Mouse (Mus musculus) ES-E14 (cell line): ENCODE measurements around the gene Cyld. TPM values are rescaled to one million over a fixed set of nuclear protein-coding genes. Genes with fewer than 3 reads are reported as not detected.

Experiments used
- DNase-seq: peaks from one replicate; pipeline ENCODE4 v3.0.0-alpha.2; 2013; ENCODE audit warnings: low read depth, low spot score
- H3K27ac ChIP-seq: 2 replicates; pipeline ENCODE4 v1.5.1; 2012; ENCODE audit warnings: low read depth, mild to moderate bottlenecking, low read length, moderate library complexity, mixed read lengths; ENCODE audit not compliant: poor library complexity, insufficient read depth, severe bottlenecking
- H3K36me3 ChIP-seq: 2 replicates; pipeline ENCODE4 v1.6.1; 2012; ENCODE audit warnings: mild to moderate bottlenecking, low read length, moderate library complexity, mixed read lengths; ENCODE audit not compliant: control insufficient read depth, poor library complexity, insufficient read depth, severe bottlenecking
- H3K4me1 ChIP-seq, 2 experiments: fragments of 150-350 bp in 1 of 2; sonication (generic) in 1 of 2; 2 replicates each; pipeline ENCODE4 v1.6.1; 2012; ENCODE audit warnings: low read length in 2 of 2, mild to moderate bottlenecking in 1 of 2, mixed read lengths in 1 of 2; ENCODE audit not compliant: control insufficient read depth in 2 of 2, insufficient read depth in 2 of 2, poor library complexity in 1 of 2
- H3K4me3 ChIP-seq, 2 experiments: fragments of 150-350 bp in 1 of 2; sonication (generic) in 1 of 2; 2 replicates each; pipeline ENCODE4 v1.5.1; 2012; ENCODE audit warnings: low read length in 2 of 2, low read depth in 1 of 2, mild to moderate bottlenecking in 1 of 2, mixed read lengths in 1 of 2; ENCODE audit not compliant: insufficient read depth in 1 of 2, poor library complexity in 1 of 2, severe bottlenecking in 1 of 2
- H3K9ac ChIP-seq: 2 replicates; pipeline ENCODE4 v1.6.1; 2012; ENCODE audit warnings: low read depth, mild to moderate bottlenecking, low read length, mixed read lengths; ENCODE audit not compliant: poor library complexity, insufficient read depth, severe bottlenecking
- H3K9me3 ChIP-seq: fragments of 150-350 bp; sonication (generic); 2 replicates; pipeline ENCODE4 v1.6.1; 2012; ENCODE audit warnings: low read depth, mild to moderate bottlenecking, low read length; ENCODE audit not compliant: control insufficient read depth, insufficient read depth
- CHD2 ChIP-seq: IDR thresholded peaks from 2 replicates; pipeline ENCODE4 v1.6.1; 2014; ENCODE audit warnings: mild to moderate bottlenecking, low read depth, low read length, inconsistent platforms
- HCFC1 ChIP-seq: IDR thresholded peaks from 2 replicates; pipeline ENCODE4 v1.6.1; 2012; ENCODE audit warnings: low read length, inconsistent platforms, borderline replicate concordance; ENCODE audit not compliant: insufficient read depth
- MAFK ChIP-seq: IDR thresholded peaks from 2 replicates; pipeline ENCODE4 v1.6.1; 2014; ENCODE audit warnings: mild to moderate bottlenecking, low read depth, low read length, inconsistent platforms; ENCODE audit not compliant: insufficient read depth
- ZC3H11A ChIP-seq: IDR thresholded peaks from 2 replicates; pipeline ENCODE4 v1.6.1; 2012; ENCODE audit warnings: low read depth, mild to moderate bottlenecking, inconsistent platforms, low read length, borderline replicate concordance
- ZNF384 ChIP-seq: IDR thresholded peaks from 2 replicates; pipeline ENCODE4 v1.6.1; 2012; ENCODE audit warnings: low read depth, low read length, inconsistent platforms
- in situ Hi-C, 2 experiments: fragments of 600-800 bp; cut with MboI; formaldehyde crosslinking; loops; one replicate each; pipeline ENCODE4 v1.15.1; 2025; ENCODE audit warnings: low sequenced_read_pairs in 2 of 2, inconsistent platforms in 1 of 2; ENCODE audit not compliant: unreplicated experiment in 2 of 2
- total RNA-seq: library from RNA; depleted of rRNA; stranded (reverse); fragments of 300-350 nt; gene quantifications from 2 replicates; pipeline ENCODE4 v1.2.3, GENCODE M21; 2012

The Cyld gene
- total RNA-seq, 1 experiment: 9.1 TPM

DNA sequence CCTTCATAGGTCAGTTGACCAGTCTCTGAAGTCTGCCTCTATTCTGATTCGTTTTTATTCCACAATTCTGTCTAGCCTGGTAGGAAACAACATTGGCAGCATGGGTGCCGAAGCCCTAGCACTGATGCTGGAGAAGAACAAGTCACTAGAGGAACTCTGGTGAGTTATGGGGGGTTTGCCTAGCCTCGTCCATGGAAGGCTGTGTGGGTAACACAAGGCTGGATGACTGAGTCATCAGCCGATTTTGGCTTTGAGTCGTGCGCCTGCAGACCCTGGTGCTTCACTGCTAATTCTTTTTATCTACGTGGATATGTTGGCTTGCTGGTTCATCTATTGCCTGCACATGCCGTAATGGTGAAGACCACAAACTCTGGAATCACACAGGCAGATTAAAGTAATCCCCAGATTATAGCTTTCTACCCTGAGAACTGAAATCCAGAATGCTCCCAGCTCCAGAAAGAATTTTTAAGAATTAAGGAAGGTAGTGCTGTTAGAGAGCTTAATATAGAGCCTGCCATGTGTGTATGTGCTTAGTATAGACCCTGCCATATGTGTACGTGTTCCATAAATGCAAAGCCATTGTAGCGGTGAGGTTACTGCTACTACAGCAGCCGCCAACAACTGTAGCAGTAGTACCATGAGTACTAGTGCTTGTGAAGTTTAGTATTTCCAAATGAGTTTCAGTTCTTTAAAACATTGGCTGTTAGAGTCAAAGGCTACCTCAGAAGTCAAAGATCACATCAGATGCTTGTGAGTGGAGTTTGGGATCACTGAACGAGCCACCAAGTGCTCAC, 21.3 kb upstream of the Cyld start:
- no peak overlapping the region for H3K4me3 ChIP-seq
- H3K27ac ChIP-seq: no peak overlapping the region
- H3K9ac ChIP-seq: no peak overlapping the region
- H3K36me3 ChIP-seq: no peaks in the 10 kb centered on the region
- DNase-seq: no peak
- TF ChIP-seq CHD2: no peak
- TF ChIP-seq ZC3H11A: no peak
- TF ChIP-seq ZNF384: no peak
- TF ChIP-seq HCFC1: no peak
- TF ChIP-seq MAFK: no peak
- H3K9me3 ChIP-seq: no peaks in the 10 kb centered on the region
- no peaks in the 10 kb centered on the region for H3K4me1 ChIP-seq
- in situ Hi-C loops: no loop called here

DNA sequence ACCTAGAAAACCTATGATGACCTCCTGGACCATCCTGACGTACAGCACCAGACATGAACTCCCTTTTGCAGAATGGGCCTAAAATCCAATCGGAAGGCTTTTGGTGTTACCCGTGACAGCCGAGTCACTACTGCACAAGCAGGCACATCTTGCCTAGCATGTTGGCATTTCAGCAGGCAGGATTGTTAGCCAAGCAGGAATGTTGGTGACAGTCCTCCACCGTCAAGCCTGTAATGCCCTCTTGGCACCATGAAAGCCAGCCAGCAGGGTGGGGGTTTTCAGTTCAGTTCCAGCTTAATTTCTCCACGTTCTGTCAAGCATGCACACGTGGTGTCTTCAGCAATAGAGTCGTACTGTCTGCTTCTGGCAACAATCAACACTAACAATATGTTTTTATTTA, 19.8 kb upstream of the Cyld start:
- no peak for TF ChIP-seq ZNF384
- no peak for TF ChIP-seq HCFC1
- no peak for TF ChIP-seq ZC3H11A
- TF ChIP-seq CHD2: no peak
- no peak for TF ChIP-seq MAFK
- no peaks in the 10 kb centered on the region for H3K4me1 ChIP-seq
- H3K9ac ChIP-seq: no peak overlapping the region
- no peaks in the 10 kb centered on the region for H3K36me3 ChIP-seq
- H3K9me3 ChIP-seq: no peaks in the 10 kb centered on the region
- no peak for DNase-seq
- in situ Hi-C loops: no loop called here
- H3K4me3 ChIP-seq: no peak overlapping the region
- no peak overlapping the region for H3K27ac ChIP-seq

DNA sequence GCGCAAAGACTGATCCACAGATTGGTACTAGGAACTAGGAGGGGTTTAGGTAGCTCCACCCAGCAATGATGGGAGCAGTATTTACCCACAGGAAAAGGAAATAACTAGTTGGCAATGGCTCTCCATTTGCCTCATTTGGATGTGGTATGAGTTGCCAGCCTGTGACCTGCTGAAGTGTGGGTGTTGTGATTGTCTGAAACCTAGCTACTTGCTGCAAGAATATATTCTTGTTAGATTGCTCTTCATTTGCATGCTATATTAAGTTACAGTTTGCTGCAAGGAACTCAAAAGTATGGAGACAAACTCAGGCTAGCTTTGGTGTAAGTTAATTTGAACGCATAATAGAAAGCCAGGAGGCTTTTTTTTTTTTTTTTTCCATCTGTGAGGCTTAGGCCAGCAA, 16.3 kb upstream of the Cyld start:
- in situ Hi-C loops: no loop called here
- Histone ChIP-seq H3K36me3 (no peaks in the 10 kb centered on the region), H3K4me3 (no peak overlapping the region), H3K9me3 (no peaks in the 10 kb centered on the region), H3K9ac (no peak overlapping the region), H3K27ac (no peak overlapping the region), H3K4me1 (no peaks in the 10 kb centered on the region)
- no peak for TF ChIP-seq ZNF384
- no peak for TF ChIP-seq HCFC1
- no peak for TF ChIP-seq ZC3H11A
- TF ChIP-seq MAFK: no peak
- TF ChIP-seq CHD2: no peak
- DNase-seq: no peak

DNA sequence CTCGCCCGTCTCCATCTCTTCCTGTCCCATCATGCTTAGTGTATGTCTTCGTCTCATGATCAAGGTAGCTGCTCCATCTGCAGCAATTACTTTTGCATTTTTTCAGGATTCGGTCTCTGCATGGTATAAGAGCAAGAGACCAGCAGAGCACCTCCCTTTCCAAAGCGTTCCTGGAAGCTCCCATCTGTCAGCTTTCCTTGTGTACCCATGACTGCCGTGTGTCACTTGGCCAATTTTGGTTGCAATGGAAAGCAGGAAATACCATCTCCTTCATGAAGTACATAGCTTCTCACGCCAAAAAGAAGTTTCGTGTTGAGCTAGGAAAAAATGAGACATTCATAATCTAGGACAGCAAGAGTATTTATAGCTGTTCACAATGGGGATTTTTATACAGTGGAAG, 15.8 kb upstream of the Cyld start:
- H3K9ac ChIP-seq: no peak overlapping the region
- in situ Hi-C loops: no loop called here

More for the DNA sequence above, 15.8 kb upstream of the Cyld start:
- no peaks in the 10 kb centered on the region for H3K36me3 ChIP-seq
- H3K9me3 ChIP-seq: no peaks in the 10 kb centered on the region
- DNase-seq: no peak
- no peaks in the 10 kb centered on the region for H3K4me1 ChIP-seq
- H3K27ac ChIP-seq: no peak overlapping the region
- H3K4me3 ChIP-seq: no peak overlapping the region
- TF ChIP-seq ZC3H11A (no peak), CHD2 (no peak), HCFC1 (no peak), MAFK (no peak), ZNF384 (no peak)
